Mouse (Mus musculus): ENCODE data around the gene P3h3.

- no peak for TF ChIP-seq GATA1 (IDR thresholded peaks at IDR 0.05; ENCODE audit: borderline replicate concordance, low read length)
- TF ChIP-seq CTCF (IDR thresholded peaks at IDR 0.05; ENCODE audit: low read depth, low read length), result no peak
- no peak for TF ChIP-seq GATA2 (IDR thresholded peaks at IDR 0.05; ENCODE audit: borderline replicate concordance, low read depth, low read length)
These were observed at the start of gene P3h3 for GRCm38 (mm10) chr6:124856916-124857839.

Measured in G1E (cell line).